Mouse (Mus musculus): ENCODE data around the gene Krt34.

The Krt34 gene

DNA sequence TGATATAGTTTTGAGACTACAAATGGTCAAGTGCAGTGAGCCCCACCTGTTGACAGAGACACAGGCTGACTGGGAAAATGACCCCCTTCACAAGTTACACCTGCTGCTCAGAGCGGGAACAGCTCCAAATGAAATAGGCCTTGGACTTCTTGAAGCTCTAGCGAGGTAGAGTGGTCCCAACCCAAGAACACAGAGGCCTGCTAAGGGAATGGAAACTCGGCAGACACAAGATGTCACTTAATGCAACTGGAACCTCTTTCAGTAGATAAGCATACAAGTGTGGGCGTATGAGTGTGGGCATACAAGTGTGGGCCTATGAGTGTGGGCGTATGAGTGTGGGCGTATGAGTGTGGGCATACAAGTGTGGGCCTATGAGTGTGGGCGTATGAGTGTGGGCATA is 42.3 kb downstream of the Krt34 start:
- DNase-seq (ENCODE audit: low spot score in 2 of 2) = no peak

DNA sequence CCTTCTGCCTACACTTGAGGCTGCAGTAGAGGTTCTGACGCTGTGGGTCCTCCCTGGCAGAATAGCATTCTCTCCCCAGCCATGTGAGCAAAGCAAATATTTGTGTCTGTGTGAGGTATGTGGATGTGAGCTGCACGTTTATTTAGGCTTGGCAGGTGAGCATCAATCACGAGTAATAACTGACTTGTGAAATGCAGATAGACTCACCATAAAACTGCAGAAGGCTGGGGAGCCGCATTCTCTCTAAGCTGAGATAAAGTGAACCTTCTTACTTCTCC is 47.0 kb downstream of the Krt34 start:
- DNase-seq (ENCODE audit: low spot score in 2 of 2) = no peak

DNA sequence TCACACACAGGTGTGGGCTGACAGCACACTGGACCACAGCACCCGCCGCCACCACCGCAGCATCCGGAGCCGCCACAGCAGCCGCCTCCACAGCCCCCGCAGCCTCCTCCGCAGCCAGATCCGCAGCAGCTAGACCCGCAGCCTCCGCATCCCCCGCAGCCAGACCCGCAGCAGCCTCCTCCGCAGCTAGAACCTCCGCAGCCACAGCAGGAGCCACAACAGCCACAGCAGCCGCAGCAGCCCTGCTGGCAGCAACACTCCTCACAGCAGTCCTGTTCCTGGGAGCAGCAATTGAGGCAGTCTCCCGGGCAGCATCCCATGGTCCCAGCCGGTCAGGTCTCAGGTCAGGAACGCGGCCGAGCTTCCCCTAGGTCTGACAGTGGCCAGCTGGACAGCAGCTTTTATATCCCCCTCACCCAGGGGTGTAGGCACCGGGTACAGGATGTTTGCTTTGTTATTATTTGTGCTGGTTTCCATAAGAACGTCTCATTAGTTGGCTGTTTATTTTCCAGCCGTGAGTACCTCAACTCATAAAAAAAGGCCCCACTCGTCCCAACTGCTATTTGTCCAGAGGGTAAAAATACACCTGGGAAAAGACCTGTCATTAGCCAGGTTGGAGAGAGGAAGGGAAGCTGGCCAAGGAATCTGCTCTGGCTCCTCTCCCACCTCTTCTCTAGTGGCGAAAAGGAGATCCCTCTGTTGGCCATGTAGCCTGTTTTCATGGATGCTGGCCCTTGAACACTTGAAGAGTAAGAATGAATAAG is 47.6 kb downstream of the Krt34 start, which contains the start of gene Krtap17-1:
Gene Krtap17-1 (minus strand): TSS at position 375 of the 764 bp plus-strand sequence.
- no peak for DNase-seq (ENCODE audit: low spot score in 2 of 2)

DNA sequence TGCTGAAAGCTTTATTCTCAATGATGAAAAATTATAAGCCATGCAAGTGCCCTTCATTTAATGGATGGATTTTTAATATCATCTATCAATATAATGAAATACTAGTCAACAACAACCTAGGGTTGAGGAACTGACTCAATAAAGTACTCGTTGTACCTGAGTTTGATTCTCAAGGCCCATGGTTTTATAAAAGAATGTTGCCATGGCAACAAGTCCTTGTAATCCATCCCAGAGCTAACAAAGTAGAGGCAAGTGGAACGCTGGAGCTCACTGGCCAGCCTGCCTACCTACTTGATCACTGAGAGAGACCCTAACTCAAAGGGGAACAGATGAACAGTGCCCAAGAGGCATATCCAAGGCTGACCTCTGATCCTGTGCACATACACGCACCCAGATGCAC is 50.8 kb downstream of the Krt34 start:
- DNase-seq (ENCODE audit: low spot score in 2 of 2) = no peak

DNA sequence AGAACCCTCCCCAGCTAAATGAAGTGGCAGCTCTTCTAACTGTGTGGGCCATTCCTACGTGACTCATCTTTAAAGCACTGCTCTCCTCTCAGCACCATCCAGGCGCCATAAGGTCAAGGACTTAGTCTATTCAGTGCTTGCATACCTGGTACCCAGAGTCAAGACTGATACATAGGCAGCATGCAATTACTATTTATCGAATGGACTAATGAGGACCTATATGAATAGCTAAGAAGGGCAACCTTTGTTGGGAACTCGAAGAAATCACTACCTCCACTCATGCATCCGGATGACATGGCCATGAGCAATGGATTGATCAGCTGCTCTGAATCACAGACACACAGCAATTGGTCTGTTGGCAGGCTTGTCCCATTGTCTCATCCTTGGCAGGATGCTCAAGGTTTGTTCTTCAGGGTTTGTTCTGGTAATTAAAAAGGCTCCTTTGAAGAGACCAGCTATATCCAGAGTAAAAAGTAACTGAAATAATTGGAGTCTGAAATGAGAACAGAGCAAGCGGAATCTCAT is 51.4 kb downstream of the Krt34 start:
- no peak for DNase-seq (ENCODE audit: low spot score in 2 of 2)

DNA sequence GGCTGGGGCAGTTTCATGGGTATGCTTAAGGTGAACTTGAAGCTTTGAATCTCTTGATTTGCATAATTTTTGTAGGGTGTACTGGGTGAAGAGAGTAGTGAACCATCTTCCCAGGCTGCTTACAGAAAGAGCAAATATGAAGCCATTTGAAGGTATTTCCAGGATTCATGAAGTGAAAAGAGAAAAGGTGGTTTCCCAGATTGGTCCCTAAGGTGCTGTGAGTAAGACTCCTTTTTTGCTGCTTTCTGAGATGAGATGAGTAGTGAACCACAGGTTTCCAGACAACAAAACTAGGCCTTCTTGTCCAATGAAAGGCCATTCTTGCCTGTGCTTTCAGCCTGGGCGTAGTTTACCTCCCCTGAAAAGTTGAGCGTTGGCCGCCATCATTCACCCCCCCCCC is 52.8 kb downstream of the Krt34 start:
- DNase-seq (ENCODE audit: low spot score in 2 of 2) = no peak

All from left cerebral cortex, adult 9 months (tissue).